Mouse (Mus musculus) liver, adult 2 months (tissue): ENCODE data around the gene Olfr785. TPM values are rescaled to one million over a fixed set of nuclear protein-coding genes. Genes with fewer than 3 reads are reported as not detected.
"Not testable (repeated sequence)": the region's sequence is repeated elsewhere in the genome, so short reads cannot be mapped to it uniquely, and the experiment has no call there.

Experiments used
- DNase-seq: peaks from one replicate; pipeline ENCODE4 v3.0.0-alpha.2; 2011; ENCODE audit warnings: low read depth, low spot score; ENCODE audit errors: extremely low read depth
- H3K27ac ChIP-seq: fragments of 200-500 bp; replicated peaks from 2 replicates; pipeline ENCODE4 v1.5.1; 2012; ENCODE audit warnings: low read depth, mild to moderate bottlenecking, control low read depth, inconsistent platforms, low read length; ENCODE audit not compliant: insufficient read depth
- H3K27me3 ChIP-seq: fragments of 200-500 bp; 2 replicates; pipeline ENCODE4 v1.6.1; 2012; ENCODE audit warnings: mild to moderate bottlenecking, moderate library complexity, low read length, inconsistent platforms; ENCODE audit not compliant: control insufficient read depth, insufficient read depth
- H3K36me3 ChIP-seq: fragments of 200-500 bp; 2 replicates; pipeline ENCODE4 v1.6.1; 2012; ENCODE audit warnings: low read length, inconsistent platforms; ENCODE audit not compliant: control insufficient read depth, insufficient read depth
- H3K4me1 ChIP-seq: fragments of 200-500 bp; 2 replicates; pipeline ENCODE4 v1.6.1; 2011; ENCODE audit warnings: low read length; ENCODE audit not compliant: control insufficient read depth, insufficient read depth
- H3K4me3 ChIP-seq: fragments of 200-500 bp; 2 replicates; pipeline ENCODE4 v1.5.1; 2011; ENCODE audit warnings: low read depth, mild to moderate bottlenecking, control low read depth, low read length, moderate library complexity; ENCODE audit not compliant: insufficient read depth
- H3K79me2 ChIP-seq: fragments of 200-500 bp; 2 replicates; pipeline ENCODE4 v1.6.1; 2012; ENCODE audit warnings: inconsistent platforms, mild to moderate bottlenecking, low read length, moderate library complexity; ENCODE audit not compliant: control insufficient read depth, insufficient read depth
- H3K9ac ChIP-seq: fragments of 200-500 bp; 2 replicates; pipeline ENCODE4 v1.6.1; 2012; ENCODE audit warnings: low read depth, mild to moderate bottlenecking, control low read depth, inconsistent platforms, low read length
- CTCF ChIP-seq: fragments of 200-500 bp; IDR thresholded peaks from 2 replicates; pipeline ENCODE4 v1.5.1; 2011; ENCODE audit warnings: low read depth, low read length, control low read depth
- POLR2A ChIP-seq: fragments of 200-500 bp; IDR thresholded peaks from 2 replicates; pipeline ENCODE4 v1.6.1; 2011; ENCODE audit warnings: low read length, control low read depth; ENCODE audit not compliant: insufficient read depth; ENCODE audit errors: extremely low read depth
- WGBS: fragments of 180-500 bp; shearing (Covaris S2); methylation state at CpG from one replicate; pipeline ENCODE4 v1.1.7; 2018; 5-methylcytosine and 5-hydroxymethylcytosine counted together
- polyA plus RNA-seq: library from polyadenylated mRNA; depleted of rRNA; stranded (reverse); fragments of >200 nt; gene quantifications from 2 replicates; pipeline ENCODE4 v1.2.3, GENCODE M21; 2012; rRNA removed
- total RNA-seq: library from RNA; depleted of rRNA; stranded (reverse); fragments of >200 nt; gene quantifications from 2 replicates; pipeline ENCODE4 v1.2.3, GENCODE M21; 2014; rRNA removed

Gene Olfr785
- not detected in 2 replicates for total RNA-seq
- polyA plus RNA-seq = not detected in 2 replicates

DNA sequence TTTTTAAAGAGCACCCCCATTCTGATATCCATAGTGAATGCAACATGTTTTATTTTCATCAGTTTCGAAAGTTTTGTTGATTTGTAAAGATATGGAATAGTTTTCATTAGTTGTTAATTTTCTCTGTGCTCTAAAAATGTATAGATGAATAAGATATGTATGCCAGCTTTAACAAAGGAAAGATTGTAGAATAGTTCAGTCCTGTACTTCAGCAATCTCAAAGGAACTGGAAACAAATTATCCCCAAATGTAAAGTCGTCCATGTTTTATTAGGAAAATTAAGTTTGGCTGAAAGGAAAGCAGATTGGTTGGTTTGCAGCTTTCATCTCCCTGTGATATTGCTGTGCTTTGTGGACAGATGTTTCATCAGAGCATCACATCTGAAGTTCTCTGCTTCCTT lies at the start of gene Olfr785:
Gene Olfr785, plus strand, starts transcription at position 301 of the 400 bp plus-strand sequence.
- H3K27me3 ChIP-seq = no peaks in the 10 kb centered on the region
- no peak within 1 kb of the TSS for H3K9ac ChIP-seq
- H3K27ac ChIP-seq = no peak within 1 kb of the TSS
- H3K36me3 ChIP-seq = no peaks in the 10 kb centered on the region
- no peak for DNase-seq
- TF ChIP-seq CTCF (no peak), POLR2A (no peak)
- H3K4me1 ChIP-seq = no peaks in the 10 kb centered on the region
- no peaks in the 10 kb centered on the region for H3K79me2 ChIP-seq
- WGBS = 47% methylated on average over 2 of the region's 2 CpGs
- no peak within 1 kb of the TSS for H3K4me3 ChIP-seq

GRCm38 (mm10) chr10:129356496-129356895 lies 48.7 kb upstream of the Olfr785 start:
- not testable (repeated sequence) for H3K27me3 ChIP-seq, H3K4me3 ChIP-seq, H3K79me2 ChIP-seq, H3K36me3 ChIP-seq, H3K9ac ChIP-seq, DNase-seq, H3K4me1 ChIP-seq, H3K27ac ChIP-seq
- WGBS = 84% methylated on average over 4 of the region's 4 CpGs

- no peak for TF ChIP-seq POLR2A
- TF ChIP-seq CTCF = no peak
- Histone ChIP-seq H3K27ac (no peak overlapping the region), H3K4me3 (no peak overlapping the region), H3K36me3 (no peaks in the 10 kb centered on the region), H3K9ac (no peak overlapping the region), H3K27me3 (no peaks in the 10 kb centered on the region), H3K4me1 (no peaks in the 10 kb centered on the region), H3K79me2 (no peaks in the 10 kb centered on the region)
- WGBS = 74% methylated on average over 5 of the region's 5 CpGs
- no peak for DNase-seq
Measured at GRCm38 (mm10) chr10:129357307-129357706, 47.9 kb upstream of the Olfr785 start.

GRCm38 (mm10) chr10:129374051-129374450 lies 31.2 kb upstream of the Olfr785 start:
- 81% methylated on average over 5 of the region's 5 CpGs for WGBS
- not testable (repeated sequence) for H3K4me3 ChIP-seq, H3K79me2 ChIP-seq, H3K27me3 ChIP-seq, DNase-seq, H3K36me3 ChIP-seq, H3K27ac ChIP-seq, H3K9ac ChIP-seq, H3K4me1 ChIP-seq

GRCm38 (mm10) chr10:129383783-129384182 lies 21.4 kb upstream of the Olfr785 start, which contains the start of gene Olfr784:
Gene Olfr784 (plus strand): TSS chr10:129384083.
- Histone ChIP-seq H3K79me2 (no peaks in the 10 kb centered on the region), H3K27me3 (no peaks in the 10 kb centered on the region), H3K4me3 (no peak within 1 kb of the TSS), H3K36me3 (no peaks in the 10 kb centered on the region), H3K9ac (no peak within 1 kb of the TSS), H3K27ac (no peak within 1 kb of the TSS), H3K4me1 (no peaks in the 10 kb centered on the region)
- DNase-seq = no peak
- no peak for TF ChIP-seq POLR2A
- no peak for TF ChIP-seq CTCF

DNA sequence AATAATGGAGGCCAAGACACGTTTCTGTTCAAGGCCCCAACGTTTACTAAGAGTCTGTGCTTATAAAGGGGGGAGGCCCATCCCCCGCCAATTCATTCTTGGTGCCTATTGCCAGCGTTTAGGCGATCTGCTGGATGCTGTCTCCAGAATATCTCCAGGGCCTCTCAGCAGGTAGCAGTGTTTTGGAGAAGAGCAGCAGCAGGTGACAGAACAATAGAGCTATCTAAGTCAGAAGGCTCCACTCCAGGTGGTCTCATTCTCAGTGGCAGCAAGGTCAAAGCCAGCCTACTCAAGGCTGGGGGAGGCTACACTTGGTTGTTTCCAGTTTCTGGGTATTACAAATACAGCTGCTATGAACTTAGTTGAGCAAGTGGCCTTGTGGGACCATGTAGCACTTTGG lies 4.3 kb upstream of the Olfr785 start:
- TF ChIP-seq CTCF = no peak
- TF ChIP-seq POLR2A = no peak

More for the DNA sequence above, 4.3 kb upstream of the Olfr785 start:
- 41% methylated on average over 5 of the region's 5 CpGs for WGBS
- no peaks in the 10 kb centered on the region for H3K36me3 ChIP-seq
- no peak overlapping the region for H3K9ac ChIP-seq
- H3K4me3 ChIP-seq = no peak overlapping the region
- no peaks in the 10 kb centered on the region for H3K79me2 ChIP-seq
- H3K27ac ChIP-seq = no peak overlapping the region
- H3K4me1 ChIP-seq = no peaks in the 10 kb centered on the region
- no peak for DNase-seq
- no peaks in the 10 kb centered on the region for H3K27me3 ChIP-seq
